Mouse (Mus musculus) embryonic facial prominence, embryonic 12.5 days (tissue): Measurements from ENCODE around the gene Loxl1. TPM values are rescaled to one million over a fixed set of nuclear protein-coding genes. Genes with fewer than 3 reads are reported as not detected.

Source experiments
- ATAC-seq: fragments of 200-750 bp; cut with Nextera tagmentation; 2 replicates; pipeline ENCODE4 v1.8.0; 2017; ENCODE audit not compliant: insufficient number of reproducible peaks, insufficient read depth, low FRiP score, low TSS enrichment
- H3K27ac ChIP-seq: fragments of 300-500 bp; sonication (generic); 2 replicates; pipeline ENCODE4 v1.5.1; 2016; ENCODE audit warnings: mild to moderate bottlenecking
- H3K27me3 ChIP-seq: fragments of 300-500 bp; sonication (generic); 2 replicates; pipeline ENCODE4 v1.6.1; 2016; ENCODE audit warnings: mild to moderate bottlenecking, moderate library complexity
- H3K36me3 ChIP-seq: fragments of 300-500 bp; sonication (generic); 2 replicates; pipeline ENCODE4 v1.6.1; 2016; ENCODE audit warnings: mild to moderate bottlenecking
- H3K4me1 ChIP-seq: fragments of 300-500 bp; sonication (generic); 2 replicates; pipeline ENCODE4 v1.6.1; 2016
- H3K4me2 ChIP-seq: fragments of 300-500 bp; sonication (generic); replicated peaks from 2 replicates; pipeline ENCODE4 v1.6.1; 2016; ENCODE audit warnings: mild to moderate bottlenecking, moderate library complexity
- H3K4me3 ChIP-seq: fragments of 300-500 bp; sonication (generic); 2 replicates; pipeline ENCODE4 v1.5.1; 2016; ENCODE audit warnings: mild to moderate bottlenecking
- H3K9ac ChIP-seq: fragments of 300-500 bp; sonication (generic); 2 replicates; pipeline ENCODE4 v1.6.1; 2016; ENCODE audit warnings: mild to moderate bottlenecking, moderate library complexity
- H3K9me3 ChIP-seq: fragments of 300-500 bp; sonication (generic); 2 replicates; pipeline ENCODE4 v1.6.1; 2016; ENCODE audit warnings: mild to moderate bottlenecking, moderate library complexity
- WGBS: fragments of 180-500 bp; shearing (Covaris S2); methylation state at CpG from one replicate; pipeline ENCODE4 v1.1.7; 2016; 5-methylcytosine and 5-hydroxymethylcytosine counted together
- polyA plus RNA-seq: library from polyadenylated mRNA; unstranded; fragments of >200 nt; fragmentation: Nextera tagmentation; extraction: Ambion mirVana; gene quantifications from 2 replicates; pipeline ENCODE4 v1.2.1, GENCODE M21; 2016

Loxl1 gene
- 27.5 and 29.3 TPM in 2 replicates for polyA plus RNA-seq

DNA sequence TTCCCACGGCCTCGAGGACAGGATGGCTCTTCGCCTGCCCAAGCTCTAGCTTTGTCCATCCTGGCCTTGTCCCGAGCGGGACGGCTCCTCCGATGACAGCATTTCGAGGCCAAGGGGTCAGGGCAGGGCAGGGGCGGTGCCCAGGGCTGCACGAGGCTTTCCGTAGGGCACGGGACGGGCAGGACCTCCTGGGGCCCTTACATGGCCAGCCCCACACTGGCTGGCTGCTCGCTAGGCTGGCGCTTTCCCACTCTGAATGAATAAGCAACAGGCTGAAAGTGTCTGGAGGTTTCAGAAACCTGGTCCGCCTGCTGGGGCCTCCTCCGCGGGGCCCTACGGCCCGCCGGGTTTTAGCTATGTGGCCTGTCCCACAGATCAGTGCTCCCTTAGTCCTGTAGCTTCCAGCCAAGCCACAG, at the start of gene Loxl1:
Loxl1 (minus strand) TSS at position 243 of the 416 bp plus-strand sequence.
- peaks cover 11% of the 10 kb centered on the region for H3K27me3 ChIP-seq
- under 1% methylated on average over 21 of the region's 21 CpGs for WGBS
- H3K9ac ChIP-seq, result peak within 1 kb of the TSS; percentile 52
- no peaks in the 10 kb centered on the region for H3K9me3 ChIP-seq
- peak within 1 kb of the TSS; percentile 88 for H3K4me2 ChIP-seq
- no peaks in the 10 kb centered on the region for H3K36me3 ChIP-seq
- ATAC-seq, result 0 out of 2 replicates have a peak, but pooled peaks have one; percentile 36
- H3K27ac ChIP-seq, result peak within 1 kb of the TSS; percentile 83
- H3K4me1 ChIP-seq, result peaks cover 72% of the 10 kb centered on the region
- H3K4me3 ChIP-seq, result peak within 1 kb of the TSS; percentile 53

DNA sequence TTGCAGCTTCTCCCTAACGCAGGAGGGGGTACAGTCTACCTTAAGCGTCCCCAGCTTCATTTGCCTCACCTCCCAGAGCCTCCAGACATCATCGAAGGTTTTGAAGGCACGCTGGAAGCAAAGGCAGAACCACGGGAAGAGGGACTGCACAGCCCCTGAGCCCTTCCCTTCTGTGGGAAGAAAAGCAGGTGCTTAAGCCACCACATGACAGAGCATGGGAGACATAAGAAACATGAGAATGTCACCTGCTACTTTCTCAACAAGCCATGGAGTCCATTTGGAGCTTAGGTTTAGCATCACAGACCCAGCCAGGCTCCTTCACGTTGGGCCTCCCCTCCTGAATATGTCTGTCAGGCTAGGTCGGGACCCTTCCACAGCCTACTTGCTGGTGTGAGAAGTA, 49.0 kb upstream of the Loxl1 start:
- 81% methylated on average over 7 of the region's 7 CpGs for WGBS

DNA sequence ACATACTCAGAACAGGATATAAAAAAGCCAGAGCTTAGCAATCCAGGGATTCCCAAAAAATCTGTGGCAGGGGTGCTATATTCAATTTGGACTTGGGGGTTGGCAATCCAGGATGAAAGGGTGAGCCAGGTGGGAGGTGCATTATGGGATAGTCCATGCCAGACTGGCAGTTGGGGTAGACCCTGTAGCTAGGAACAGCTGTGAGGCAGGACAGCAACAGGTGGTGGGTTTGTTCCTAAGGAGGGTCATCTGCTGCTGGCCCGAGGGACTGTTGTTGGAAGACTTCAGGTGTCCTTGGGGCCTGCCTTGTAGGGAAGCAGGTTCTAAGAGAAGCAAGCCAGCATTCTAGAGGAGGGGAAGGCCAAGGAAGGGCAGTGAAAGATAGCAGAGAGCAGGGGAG, 48.4 kb upstream of the Loxl1 start:
- Histone ChIP-seq H3K27me3 (no peaks in the 10 kb centered on the region), H3K4me2 (no peak overlapping the region), H3K36me3 (no peaks in the 10 kb centered on the region), H3K4me3 (no peak overlapping the region), H3K9ac (no peak overlapping the region), H3K4me1 (no peaks in the 10 kb centered on the region), H3K27ac (no peak overlapping the region), H3K9me3 (no peaks in the 10 kb centered on the region)
- no peak for ATAC-seq
- WGBS, result 76% methylated on average over 1 of the region's 1 CpGs

More for the DNA sequence above, 49.0 kb upstream of the Loxl1 start:
- no peak for ATAC-seq
- Histone ChIP-seq H3K36me3 (no peaks in the 10 kb centered on the region), H3K9ac (no peak overlapping the region), H3K4me1 (no peaks in the 10 kb centered on the region), H3K4me3 (no peak overlapping the region), H3K9me3 (no peaks in the 10 kb centered on the region), H3K27ac (no peak overlapping the region), H3K27me3 (no peaks in the 10 kb centered on the region), H3K4me2 (no peak overlapping the region)

DNA sequence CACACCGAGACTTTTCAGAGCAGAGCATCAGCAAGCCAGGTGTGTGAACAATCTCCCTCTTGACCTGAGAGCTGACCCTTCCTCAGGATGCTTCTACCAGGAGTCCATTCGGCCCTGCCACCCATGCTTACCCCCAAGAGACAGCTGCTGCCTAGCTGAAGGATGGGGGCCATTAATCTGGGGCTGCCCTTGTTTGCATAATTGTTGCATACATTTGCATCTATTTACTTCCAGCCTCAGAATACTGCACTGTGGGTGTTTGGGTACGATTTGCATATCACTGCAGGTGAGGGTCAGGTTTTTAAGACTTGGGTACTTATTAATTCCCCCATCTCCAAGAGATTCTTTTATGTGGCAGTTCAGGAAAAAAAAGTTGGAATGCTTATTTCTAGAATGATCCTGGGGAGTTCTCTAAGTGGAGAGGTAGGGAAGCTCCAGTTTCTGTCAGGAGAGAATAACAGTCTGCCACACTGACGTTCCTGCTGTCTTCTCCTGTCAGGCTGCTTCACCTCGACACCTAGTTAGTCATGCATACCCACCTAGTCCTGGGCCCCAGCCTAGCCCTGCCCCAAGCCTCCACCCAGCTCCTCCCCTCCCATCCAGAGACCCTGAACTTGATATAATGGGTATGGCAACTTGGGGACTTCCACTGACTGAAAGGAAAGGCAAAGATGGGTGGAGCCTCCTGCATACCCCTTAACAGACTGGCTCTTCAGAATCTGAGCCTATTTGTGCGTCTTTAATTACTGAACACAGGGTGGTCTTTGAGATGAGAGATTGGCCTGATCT, 42.5 kb upstream of the Loxl1 start:
- no peak overlapping the region for H3K27ac ChIP-seq
- ATAC-seq, result no peak
- 33% methylated on average over 6 of the region's 6 CpGs for WGBS
- peaks cover 4% of the 10 kb centered on the region; the same call in 1 of the 2 replicates for H3K4me1 ChIP-seq
- H3K4me2 ChIP-seq, result no peak overlapping the region
- no peaks in the 10 kb centered on the region for H3K36me3 ChIP-seq
- no peaks in the 10 kb centered on the region for H3K27me3 ChIP-seq
- no peaks in the 10 kb centered on the region for H3K9me3 ChIP-seq
- no peak overlapping the region for H3K9ac ChIP-seq
- no peak overlapping the region for H3K4me3 ChIP-seq

DNA sequence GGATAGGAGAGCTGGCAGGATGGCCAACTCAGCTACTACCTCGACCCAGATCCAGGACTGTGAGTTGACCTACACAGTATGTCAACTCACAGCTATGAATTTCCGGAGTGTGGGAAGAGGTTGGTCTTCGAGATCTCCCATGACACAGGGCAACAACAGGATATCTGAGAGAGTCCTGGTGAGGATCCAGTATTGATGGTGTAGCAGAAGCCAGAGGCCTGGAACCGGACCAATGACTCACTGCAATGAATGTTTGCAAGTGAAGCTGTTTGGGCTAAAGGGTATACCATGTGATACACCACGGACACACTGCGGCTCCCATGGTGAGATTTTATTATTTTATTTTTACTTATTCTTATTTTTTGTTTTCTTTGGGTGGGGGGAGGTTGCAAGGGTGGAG, 41.7 kb upstream of the Loxl1 start:
- Histone ChIP-seq H3K4me2 (no peak overlapping the region), H3K9me3 (no peaks in the 10 kb centered on the region), H3K4me1 (peaks cover 4% of the 10 kb centered on the region; the same call in 1 of the 2 replicates), H3K36me3 (no peaks in the 10 kb centered on the region), H3K27ac (no peak overlapping the region), H3K4me3 (no peak overlapping the region), H3K9ac (no peak overlapping the region), H3K27me3 (no peaks in the 10 kb centered on the region)
- no peak for ATAC-seq
- 84% methylated on average over 6 of the region's 6 CpGs for WGBS

DNA sequence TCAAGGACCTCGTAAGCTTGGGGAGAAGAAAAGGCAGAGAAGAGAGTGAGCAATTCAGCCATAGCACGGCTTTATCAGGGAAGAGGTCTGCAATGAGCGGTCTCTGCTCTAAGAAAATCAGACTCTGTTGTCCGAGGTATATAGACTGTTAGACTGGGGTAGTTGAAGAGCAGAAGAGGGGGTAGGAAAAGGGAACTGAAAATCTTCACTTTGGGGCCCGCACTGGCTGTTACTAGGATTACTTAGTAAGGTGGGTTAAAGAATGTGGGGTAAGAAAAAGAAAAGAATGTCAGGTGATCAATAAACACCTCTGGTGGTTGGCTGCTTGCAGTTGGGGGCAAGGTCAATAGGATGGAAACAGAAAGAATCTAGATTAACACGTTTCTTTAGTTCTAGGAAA, 40.2 kb upstream of the Loxl1 start:
- Histone ChIP-seq H3K4me2 (no peak overlapping the region), H3K4me1 (peaks cover 4% of the 10 kb centered on the region; the same call in 1 of the 2 replicates), H3K4me3 (no peak overlapping the region), H3K9me3 (no peaks in the 10 kb centered on the region), H3K27me3 (no peaks in the 10 kb centered on the region), H3K27ac (no peak overlapping the region), H3K36me3 (no peaks in the 10 kb centered on the region), H3K9ac (no peak overlapping the region)
- 83% methylated on average over 6 of the region's 6 CpGs for WGBS
- no peak for ATAC-seq

DNA sequence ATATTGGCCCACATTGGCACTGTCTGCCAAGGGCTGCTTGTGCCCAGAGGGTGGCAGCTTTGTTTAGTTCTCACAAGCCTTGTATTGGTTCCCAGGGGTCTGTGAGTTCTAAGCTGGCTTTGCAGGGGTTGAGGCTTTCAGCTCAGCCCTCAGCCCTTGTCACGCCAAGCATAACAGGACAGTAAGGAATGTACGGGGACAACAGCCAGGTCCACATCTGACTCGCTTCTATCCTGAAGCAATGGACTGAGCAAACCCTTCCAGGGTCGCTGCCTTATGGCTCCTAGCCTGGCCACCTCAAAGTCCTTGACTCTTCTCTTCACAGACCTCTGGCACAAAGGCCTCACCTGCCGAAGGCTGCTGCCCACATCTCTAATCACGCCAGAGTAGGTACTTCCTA, 34.8 kb upstream of the Loxl1 start:
- Histone ChIP-seq H3K9me3 (no peaks in the 10 kb centered on the region), H3K36me3 (no peaks in the 10 kb centered on the region), H3K4me2 (no peak overlapping the region), H3K27me3 (0 out of 2 replicates have a peak, but pooled peaks cover 2% of the 10 kb centered on the region), H3K4me3 (no peak overlapping the region), H3K9ac (no peak overlapping the region), H3K27ac (no peak overlapping the region), H3K4me1 (peaks cover 11% of the 10 kb centered on the region; the same call in 1 of the 2 replicates)
- 82% methylated on average over 6 of the region's 6 CpGs for WGBS
- ATAC-seq, result no peak

DNA sequence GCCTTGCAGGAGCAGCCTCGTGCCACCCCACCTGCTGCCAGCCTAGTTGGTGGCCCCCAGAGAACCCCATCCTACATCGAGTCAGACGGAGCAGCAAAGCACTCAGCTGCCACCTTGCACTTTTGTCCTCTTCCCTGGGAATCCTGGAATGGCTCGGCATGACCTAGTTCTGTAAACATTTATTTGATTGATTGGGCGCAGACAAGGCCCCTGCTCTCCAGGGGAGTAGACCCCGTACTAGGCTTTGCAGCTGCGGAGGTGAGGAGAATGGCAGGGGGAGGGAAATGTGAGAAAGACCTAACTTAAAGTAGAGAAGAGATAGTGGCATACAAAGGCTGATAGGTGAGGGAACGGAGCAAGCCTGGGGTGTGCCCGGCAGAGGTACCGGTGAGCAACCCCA, 33.5 kb upstream of the Loxl1 start:
- H3K4me2 ChIP-seq, result no peak overlapping the region
- H3K9me3 ChIP-seq, result no peaks in the 10 kb centered on the region
- 48% methylated on average over 10 of the region's 10 CpGs for WGBS
- H3K4me1 ChIP-seq, result peaks cover 11% of the 10 kb centered on the region; the same call in 1 of the 2 replicates
- H3K27ac ChIP-seq, result no peak overlapping the region
- 0 out of 2 replicates have a peak, but pooled peaks cover 2% of the 10 kb centered on the region for H3K27me3 ChIP-seq
- H3K9ac ChIP-seq, result no peak overlapping the region
- no peak for ATAC-seq
- H3K36me3 ChIP-seq, result no peaks in the 10 kb centered on the region
- no peak overlapping the region for H3K4me3 ChIP-seq

DNA sequence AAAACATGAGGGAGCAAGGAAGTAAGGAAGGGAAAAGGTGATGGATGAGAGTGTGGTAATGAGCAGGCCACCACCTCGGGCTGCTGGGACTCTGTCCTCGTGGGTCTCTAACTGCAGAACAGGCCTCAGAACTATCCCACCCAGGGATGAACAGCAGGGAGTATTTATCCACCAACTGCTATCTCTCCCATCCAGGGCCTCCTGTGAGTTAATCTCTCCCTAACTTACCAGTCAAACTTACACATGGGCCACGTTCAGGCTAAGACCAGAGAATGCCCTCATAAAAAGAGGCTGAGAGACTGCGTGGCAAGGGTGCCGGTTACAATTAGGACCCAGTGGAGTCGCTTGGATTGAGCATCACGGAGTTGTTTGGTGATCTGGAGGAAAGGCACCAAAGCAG, 33.0 kb upstream of the Loxl1 start:
- H3K9ac ChIP-seq, result no peak overlapping the region
- no peaks in the 10 kb centered on the region for H3K36me3 ChIP-seq
- ATAC-seq, result no peak
- H3K4me3 ChIP-seq, result no peak overlapping the region
- peaks cover 11% of the 10 kb centered on the region; the same call in 1 of the 2 replicates for H3K4me1 ChIP-seq
- H3K27me3 ChIP-seq, result 0 out of 2 replicates have a peak, but pooled peaks cover 2% of the 10 kb centered on the region
- no peaks in the 10 kb centered on the region for H3K9me3 ChIP-seq
- WGBS, result 62% methylated on average over 7 of the region's 7 CpGs
- H3K4me2 ChIP-seq, result no peak overlapping the region
- H3K27ac ChIP-seq, result no peak overlapping the region

DNA sequence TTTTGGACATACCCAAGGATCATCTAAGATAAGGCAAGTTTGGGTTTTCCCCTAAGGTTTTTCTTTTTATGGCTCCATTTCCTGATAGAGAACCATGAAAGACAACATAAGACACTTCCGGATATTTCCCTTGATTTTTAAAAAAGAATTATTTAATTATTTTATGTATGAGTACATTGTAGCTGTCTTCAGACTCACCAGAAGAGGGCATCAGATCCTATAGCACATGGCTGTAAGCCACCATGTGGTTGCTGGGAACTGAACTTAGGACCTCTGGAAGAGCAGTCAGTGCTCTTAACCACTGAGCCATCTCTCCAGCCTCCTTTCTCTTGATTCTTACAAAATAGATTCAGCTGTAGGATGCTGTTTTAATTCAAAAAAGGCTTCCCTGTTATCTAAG, 28.8 kb upstream of the Loxl1 start:
- Histone ChIP-seq H3K27me3 (0 out of 2 replicates have a peak, but pooled peaks cover 2% of the 10 kb centered on the region), H3K36me3 (no peaks in the 10 kb centered on the region), H3K4me3 (no peak overlapping the region), H3K4me1 (peaks cover 10% of the 10 kb centered on the region; the same call in 1 of the 2 replicates), H3K4me2 (no peak overlapping the region), H3K27ac (no peak overlapping the region), H3K9me3 (no peaks in the 10 kb centered on the region), H3K9ac (no peak overlapping the region)
- 89% methylated on average over 1 of the region's 1 CpGs for WGBS
- no peak for ATAC-seq

DNA sequence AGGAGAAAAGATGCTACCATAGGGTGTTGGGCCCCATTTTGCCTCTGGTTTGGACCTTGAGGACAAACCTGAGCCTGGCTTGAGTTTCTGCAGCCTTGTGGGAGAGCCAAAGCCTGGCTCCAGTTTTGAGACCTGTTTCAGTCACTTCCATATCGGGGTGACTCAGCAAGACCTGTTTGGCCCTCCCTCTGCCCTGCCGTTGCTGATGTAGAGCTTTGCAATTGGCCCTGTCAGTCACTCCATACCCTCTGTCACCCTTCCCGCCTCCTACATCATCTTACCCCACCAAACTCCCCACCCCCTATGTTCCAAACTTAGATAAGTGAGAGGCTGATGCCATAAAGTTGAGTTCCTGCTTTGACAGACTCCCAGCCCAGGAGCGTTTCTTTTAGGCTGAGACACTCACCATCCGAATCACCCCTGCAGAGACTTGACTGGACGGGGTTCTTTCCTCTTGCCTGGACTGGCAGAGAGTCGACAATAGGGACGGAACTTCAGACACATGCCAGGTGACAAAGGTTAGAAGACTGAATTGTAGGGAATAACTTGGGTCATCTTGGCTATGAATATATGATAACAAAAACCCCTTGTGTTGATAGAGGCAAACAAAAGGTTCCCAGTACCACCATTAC, 23.8 kb upstream of the Loxl1 start:
- 78% methylated on average over 8 of the region's 8 CpGs for WGBS
- H3K9me3 ChIP-seq, result no peaks in the 10 kb centered on the region
- no peak overlapping the region for H3K9ac ChIP-seq
- H3K27ac ChIP-seq, result no peak overlapping the region
- no peak overlapping the region for H3K4me2 ChIP-seq
- no peaks in the 10 kb centered on the region for H3K4me1 ChIP-seq
- no peaks in the 10 kb centered on the region for H3K36me3 ChIP-seq
- ATAC-seq, result no peak
- H3K4me3 ChIP-seq, result no peak overlapping the region
- H3K27me3 ChIP-seq, result no peaks in the 10 kb centered on the region

DNA sequence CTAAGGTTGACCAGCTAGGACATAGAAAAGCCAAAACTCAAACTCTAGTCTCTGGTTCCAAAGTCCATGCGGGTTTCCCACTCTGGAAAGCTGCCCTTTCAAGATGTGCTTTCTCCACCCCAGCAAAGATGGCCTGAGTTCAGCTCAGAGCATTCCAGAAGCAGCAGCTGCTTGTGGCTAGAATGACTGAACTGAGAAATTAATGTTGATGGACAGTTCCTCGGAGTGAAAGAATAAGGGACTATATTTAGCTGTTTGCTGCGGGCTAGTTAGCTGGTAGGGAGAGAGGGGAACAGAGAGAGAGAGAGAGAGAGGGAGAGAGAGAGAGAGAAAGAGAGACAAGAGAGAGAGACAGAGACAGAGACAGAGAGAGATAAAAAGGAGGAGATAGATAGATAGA, 18.3 kb upstream of the Loxl1 start:
- Histone ChIP-seq H3K4me3 (no peak overlapping the region), H3K9me3 (no peaks in the 10 kb centered on the region), H3K9ac (no peak overlapping the region), H3K27me3 (no peaks in the 10 kb centered on the region), H3K4me1 (peaks cover 10% of the 10 kb centered on the region), H3K27ac (no peak overlapping the region), H3K4me2 (no peak overlapping the region), H3K36me3 (no peaks in the 10 kb centered on the region)
- 55% methylated on average over 3 of the region's 3 CpGs for WGBS
- no peak for ATAC-seq
